Mouse (Mus musculus): ENCODE measurements around the gene Tgfbr2. TPM values are rescaled to one million over a fixed set of nuclear protein-coding genes. Genes with fewer than 3 reads are reported as not detected.

Gene Tgfbr2
- total RNA-seq, 2 experiments from 2014 or later = 10.7 to 11.7 TPM

DNA sequence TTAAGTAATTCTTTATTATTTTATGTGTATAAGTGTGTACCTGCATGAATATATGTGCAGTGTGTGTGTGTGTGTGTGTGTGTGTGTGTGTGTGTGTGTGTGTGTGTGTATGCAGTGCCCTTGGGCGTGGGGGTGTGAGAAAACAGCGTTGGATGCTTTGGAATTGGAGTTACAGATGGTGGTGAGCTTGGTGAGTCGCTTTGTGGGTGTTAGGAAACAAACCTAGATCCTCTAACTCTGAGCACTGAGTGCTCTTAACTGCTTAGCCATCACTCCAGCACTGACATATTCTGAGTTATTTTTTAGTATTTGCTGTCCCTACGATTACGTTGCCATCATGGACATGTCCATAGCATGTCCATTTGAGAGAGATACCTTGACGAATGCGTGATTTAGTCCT, 59.3 kb downstream of the Tgfbr2 start:
- Histone ChIP-seq H3K4me3 (no peak overlapping the region), H3K27ac (0 out of 2 replicates have a peak overlapping the region, but pooled peaks have one; percentile 14)
- TF ChIP-seq CTCF (conservative IDR thresholded peaks at IDR 0.05) = no peak
- no peak for DNase-seq (ENCODE audit: low spot score in 2 of 2)

DNA sequence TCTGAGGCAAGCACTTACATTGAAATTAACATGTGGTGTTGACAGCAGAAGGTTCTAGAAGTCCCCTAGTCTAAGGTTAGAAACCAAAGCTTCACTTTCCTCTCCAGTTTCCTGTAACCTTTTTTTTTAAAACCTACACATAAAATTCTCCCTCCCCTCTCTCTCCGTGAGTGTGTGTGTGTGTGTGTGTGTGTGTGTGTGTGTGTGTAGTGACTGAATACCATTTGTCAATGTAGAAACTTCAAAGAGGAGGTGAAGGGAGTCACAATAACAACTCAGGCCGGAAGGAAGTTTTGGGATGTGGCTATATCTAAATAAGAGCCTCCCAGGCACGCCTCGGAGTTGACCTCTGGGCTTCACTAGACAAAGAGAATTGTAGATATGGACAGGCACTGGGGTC, 60.8 kb downstream of the Tgfbr2 start:
- no peak for DNase-seq (ENCODE audit: low spot score in 2 of 2)
- TF ChIP-seq CTCF (conservative IDR thresholded peaks at IDR 0.05) = no peak
- H3K4me3 ChIP-seq = no peak overlapping the region
- 0 out of 2 replicates have a peak overlapping the region, but pooled peaks have one; percentile 28 for H3K27ac ChIP-seq

DNA sequence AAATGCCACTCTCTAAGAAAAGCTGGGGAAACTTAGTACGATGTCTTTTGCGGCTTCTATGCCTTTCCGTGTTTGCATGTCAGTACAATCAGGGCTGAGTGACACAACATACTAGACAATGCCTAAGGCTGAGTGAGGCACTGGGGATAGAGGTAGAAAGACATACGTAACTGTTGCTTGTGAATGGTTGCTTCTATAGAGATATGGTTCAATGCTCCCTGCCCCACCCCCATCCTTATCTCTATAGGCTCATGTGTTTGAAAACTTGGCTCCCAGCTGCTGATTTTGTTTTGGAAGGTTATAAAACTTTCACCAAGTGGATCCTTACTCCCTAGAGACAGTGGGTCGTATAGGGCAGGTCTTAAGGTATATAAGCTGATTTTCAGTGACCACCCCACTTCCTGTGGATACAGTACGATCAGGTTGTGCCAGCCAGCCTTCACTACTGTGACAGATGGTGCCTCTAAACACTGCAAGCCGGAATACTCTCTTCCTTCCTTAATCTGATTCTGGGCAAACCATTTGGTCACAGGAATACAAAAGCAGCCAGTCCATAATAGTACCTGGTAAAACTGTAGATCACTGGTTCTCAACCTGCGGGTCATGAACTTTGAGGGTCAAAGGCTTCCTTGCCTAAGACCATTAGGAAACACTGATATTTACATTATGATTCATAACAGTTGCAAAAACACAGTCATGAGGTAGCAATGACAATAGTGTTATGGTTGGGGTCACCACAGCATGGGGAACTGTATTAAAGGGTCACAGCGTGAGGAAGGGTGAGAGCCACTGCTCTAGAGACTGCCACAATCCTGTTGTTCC, 63.8 kb downstream of the Tgfbr2 start:
- TF ChIP-seq CTCF (conservative IDR thresholded peaks at IDR 0.05) = no peak
- H3K27ac ChIP-seq = no peak overlapping the region
- H3K4me3 ChIP-seq = no peak overlapping the region
- no peak for DNase-seq (ENCODE audit: low spot score in 2 of 2)

DNA sequence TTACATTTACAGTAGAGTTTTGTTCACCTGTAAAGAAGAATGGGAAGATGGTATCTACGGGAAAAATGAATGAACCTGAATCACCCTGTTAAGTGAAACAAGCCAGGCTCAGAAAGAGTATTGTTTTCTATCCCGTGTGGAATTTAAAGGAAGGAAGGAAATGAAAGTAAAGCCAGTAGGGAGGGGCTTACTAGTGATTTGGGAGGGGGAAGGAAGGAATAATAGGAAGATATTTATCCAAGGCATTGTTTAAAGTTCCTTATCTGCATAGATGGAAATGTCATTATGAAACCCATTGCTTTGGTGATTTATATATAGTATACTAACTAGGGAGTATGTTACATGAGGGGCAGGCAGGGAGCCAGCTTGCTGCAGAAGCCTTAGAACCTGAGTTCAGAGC, 66.4 kb downstream of the Tgfbr2 start:
- no peak for DNase-seq (ENCODE audit: low spot score in 2 of 2)
- TF ChIP-seq CTCF (conservative IDR thresholded peaks at IDR 0.05) = no peak
- Histone ChIP-seq H3K4me3 (no peak overlapping the region), H3K27ac (no peak overlapping the region)

DNA sequence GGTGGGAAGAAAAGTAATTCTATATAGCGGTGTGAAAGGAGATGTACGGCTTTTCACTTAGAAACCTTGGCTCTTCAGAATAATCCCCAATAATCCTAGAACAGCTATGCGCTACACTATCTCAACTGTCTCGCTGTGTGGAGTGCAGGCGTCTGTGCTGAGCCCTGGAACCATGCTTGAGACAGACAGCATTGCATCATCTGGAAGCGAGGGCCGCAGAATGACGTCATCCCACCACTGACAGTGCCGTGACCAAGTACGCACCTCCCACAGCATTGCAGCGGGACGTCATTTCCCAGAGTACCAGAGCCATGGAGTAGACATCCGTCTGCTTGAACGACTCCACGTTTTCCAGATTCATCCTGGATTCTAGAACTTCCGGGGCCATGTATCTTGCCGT, 70.4 kb downstream of the Tgfbr2 start:
- H3K27ac ChIP-seq = no peak overlapping the region

DNA sequence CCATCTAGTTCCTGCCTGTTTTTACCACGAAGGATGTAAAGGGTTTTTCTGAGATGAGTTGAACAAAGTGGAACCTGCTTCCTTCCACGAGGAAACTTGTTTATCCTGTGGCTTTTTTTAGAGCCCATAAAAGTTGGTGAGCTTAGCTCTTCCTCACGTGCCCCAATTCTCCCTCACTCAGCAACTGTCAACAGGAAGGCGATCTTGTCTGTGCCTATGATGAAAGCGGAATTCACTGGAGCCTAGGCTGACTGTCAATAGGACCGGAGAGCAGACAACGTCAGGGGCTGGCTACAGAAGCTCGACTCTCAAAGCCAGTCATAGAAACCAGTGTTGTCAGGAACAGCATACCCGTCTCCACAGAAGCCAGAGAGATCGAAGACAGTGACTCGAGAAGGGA, 73.3 kb downstream of the Tgfbr2 start:
- no peak overlapping the region for H3K27ac ChIP-seq
- TF ChIP-seq CTCF (conservative IDR thresholded peaks at IDR 0.05) = no peak
- H3K4me3 ChIP-seq = no peak overlapping the region
- no peak for DNase-seq (ENCODE audit: low spot score in 2 of 2)

More for the DNA sequence above, 70.4 kb downstream of the Tgfbr2 start:
- no peak overlapping the region for H3K4me3 ChIP-seq
- DNase-seq (ENCODE audit: low spot score in 2 of 2) = no peak
- no peak for TF ChIP-seq CTCF (conservative IDR thresholded peaks at IDR 0.05)

DNA sequence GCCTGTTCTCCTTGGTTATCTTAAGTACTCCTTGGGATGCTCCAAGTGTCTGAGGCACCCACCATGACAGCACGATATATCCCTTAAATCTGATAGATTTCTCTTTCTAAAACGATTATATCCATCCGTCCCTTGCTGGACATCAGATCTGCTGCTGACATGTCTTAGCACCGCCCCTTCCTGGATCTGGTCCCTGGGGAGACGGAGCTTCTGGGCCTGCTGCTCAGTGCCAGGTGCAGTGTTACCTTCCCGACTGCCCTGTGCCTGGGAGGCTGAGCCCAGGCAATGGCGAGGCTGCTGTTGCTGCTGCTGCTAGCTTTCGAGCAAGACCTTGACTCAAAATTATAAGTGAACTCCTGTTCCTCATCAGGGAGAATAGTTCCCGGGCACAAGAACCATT, 75.1 kb downstream of the Tgfbr2 start:
- Histone ChIP-seq H3K27ac (peak overlapping the region; percentile 63; the same call in 1 of the 2 replicates), H3K4me3 (no peak overlapping the region)
- no peak for TF ChIP-seq CTCF (conservative IDR thresholded peaks at IDR 0.05)
- DNase-seq (ENCODE audit: low spot score in 2 of 2) = no peak

DNA sequence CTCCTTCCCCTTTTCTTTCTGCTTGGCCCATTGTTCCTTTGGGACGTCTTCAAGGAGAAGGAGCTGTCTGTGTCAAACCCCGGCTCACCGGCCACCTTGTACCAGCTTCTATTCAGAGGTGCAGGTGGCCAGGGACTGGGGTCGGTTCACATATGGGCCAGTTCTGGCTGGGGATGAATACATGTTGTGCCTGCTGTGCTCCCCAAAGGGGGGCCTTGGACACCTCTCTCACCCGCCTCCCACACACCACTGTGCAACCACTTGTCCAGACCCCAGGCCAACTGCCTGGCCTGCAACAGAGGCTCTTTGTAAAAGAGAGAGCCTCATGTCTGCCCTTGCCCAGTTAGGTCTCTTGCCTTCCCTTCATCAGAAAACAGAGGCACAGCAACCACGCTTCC, 75.6 kb downstream of the Tgfbr2 start:
- no peak for TF ChIP-seq CTCF (conservative IDR thresholded peaks at IDR 0.05)
- Histone ChIP-seq H3K4me3 (no peak overlapping the region), H3K27ac (peak overlapping the region; percentile 63; the same call in 1 of the 2 replicates)
- DNase-seq (ENCODE audit: low spot score in 2 of 2) = no peak

DNA sequence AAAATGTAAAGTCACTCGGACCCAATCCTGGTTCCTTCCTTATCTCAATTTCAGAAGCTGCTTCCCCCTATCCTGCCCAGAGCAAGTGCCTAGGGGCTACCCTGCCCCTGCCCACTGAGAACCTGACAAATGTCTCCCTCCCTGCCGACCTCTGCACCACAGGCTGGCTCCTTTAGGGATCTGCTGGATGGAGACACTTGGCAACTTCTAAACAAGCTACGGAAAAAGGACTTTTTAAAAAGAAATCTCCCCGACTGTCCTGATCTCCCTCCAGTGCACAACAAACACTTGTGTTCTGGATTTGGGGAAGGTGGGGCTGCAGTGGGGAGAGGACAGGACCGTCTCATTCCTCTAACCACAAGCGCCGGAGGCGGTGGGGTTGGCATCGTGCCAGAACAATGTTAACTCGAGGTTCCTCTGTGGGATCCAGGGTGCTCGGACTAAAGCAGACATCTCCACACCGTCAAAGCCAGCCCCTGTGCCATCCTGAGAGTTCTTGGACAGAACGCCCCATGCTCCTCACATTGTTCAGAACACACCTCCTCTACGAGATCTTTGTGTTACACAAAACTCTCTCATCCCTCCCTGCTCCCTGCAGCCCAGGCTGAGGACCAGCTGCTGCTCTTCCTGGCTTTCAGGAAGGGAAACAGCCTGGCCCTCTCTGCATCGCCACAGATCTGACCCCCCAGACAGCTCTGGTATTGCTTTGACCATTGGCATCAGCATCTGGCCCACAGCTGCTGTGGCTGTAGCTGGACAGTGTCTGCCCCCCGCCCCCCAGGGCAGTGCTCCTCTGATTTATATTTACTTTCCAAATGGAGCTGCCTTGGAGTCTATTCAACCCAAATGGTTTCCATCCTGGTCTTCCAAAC, 76.2 kb downstream of the Tgfbr2 start:
- peak overlapping the region; percentile 63; the same call in 1 of the 2 replicates for H3K27ac ChIP-seq
- H3K4me3 ChIP-seq = no peak overlapping the region
- DNase-seq (ENCODE audit: low spot score in 2 of 2) = no peak
- no peak for TF ChIP-seq CTCF (conservative IDR thresholded peaks at IDR 0.05)

DNA sequence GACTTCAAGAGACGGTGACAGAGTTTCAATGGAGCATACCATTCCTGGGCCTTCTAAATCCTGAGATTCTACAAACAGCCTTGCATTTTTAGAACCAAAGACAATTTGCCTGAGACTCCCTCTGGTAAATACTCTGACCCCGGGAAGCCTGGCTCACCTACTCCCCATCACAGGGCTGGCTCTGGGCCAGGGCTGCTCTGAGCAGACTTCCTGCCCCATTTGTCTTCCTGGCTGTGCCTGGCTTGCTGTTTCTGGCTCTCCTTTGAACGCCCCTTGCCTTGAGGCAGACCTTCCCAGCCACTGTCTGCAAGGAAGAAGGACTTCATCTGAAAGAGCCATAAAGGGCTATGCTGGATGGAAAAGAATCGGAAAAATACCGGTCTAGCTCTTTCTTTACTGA, 83.2 kb downstream of the Tgfbr2 start:
- H3K4me3 ChIP-seq = no peak overlapping the region
- peak overlapping the region; percentile 59; the same call in 1 of the 2 replicates for H3K27ac ChIP-seq
- no peak for DNase-seq (ENCODE audit: low spot score in 2 of 2)
- no peak for TF ChIP-seq CTCF (conservative IDR thresholded peaks at IDR 0.05)

DNA sequence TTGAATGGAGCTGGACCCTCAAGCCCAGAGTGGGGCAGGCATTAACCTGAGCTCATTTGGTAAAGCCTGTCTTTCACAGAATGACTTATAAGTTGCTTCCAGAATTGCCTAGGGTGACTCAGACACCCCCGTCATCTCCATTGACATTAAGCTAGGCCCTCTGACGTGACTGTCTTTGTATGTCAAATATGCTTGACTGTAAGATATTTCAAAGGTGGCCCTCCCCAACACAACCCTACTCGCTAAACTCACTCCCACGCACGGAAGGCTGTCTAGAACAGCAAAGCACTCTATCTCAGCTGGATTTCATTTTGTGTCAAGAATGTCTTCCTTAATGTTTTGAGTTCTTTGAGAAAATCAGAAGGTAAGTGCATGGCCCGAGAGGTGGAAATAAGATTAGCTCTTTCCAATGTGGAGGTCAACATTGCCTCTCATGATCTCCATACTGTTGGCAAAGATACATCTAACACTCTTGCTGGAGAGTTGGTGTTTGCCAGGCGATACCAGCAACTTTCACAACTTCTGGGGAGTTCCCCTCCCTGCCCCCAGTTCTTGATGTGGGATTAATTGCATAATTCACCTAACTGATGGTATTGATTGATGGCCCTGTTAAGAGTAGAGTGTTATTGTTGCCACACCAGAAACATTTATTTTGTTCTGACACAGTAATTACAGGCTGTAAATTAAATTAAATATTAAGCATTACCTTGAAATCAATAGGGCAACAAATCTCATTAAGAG, 83.9 kb downstream of the Tgfbr2 start:
- Histone ChIP-seq H3K4me3 (no peak overlapping the region), H3K27ac (no peak overlapping the region)
- no peak for TF ChIP-seq CTCF (conservative IDR thresholded peaks at IDR 0.05)
- no peak for DNase-seq (ENCODE audit: low spot score in 2 of 2)

DNA sequence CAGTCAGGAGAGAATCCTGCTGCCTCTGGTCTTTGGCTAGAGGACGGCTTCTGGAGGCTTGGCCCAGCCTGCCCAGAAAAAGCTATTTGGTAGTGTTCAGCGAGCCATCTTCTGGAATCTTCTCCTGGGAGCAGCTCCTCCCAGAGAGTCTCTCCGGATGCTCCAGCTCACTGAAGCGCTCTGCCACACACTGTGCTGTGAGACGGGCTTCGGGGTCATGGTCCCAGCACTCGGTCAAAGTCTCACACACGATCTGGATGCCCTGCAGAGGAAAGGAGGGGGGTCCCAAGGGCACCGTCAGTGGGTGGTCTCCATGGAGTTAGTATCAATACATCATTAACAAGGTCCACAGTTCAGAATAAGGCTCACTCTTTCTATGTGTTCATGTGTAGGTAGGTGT, 84.9 kb downstream of the Tgfbr2 start:
- no peak for TF ChIP-seq CTCF (conservative IDR thresholded peaks at IDR 0.05)
- Histone ChIP-seq H3K4me3 (no peak overlapping the region), H3K27ac (no peak overlapping the region)
- DNase-seq (ENCODE audit: low spot score in 2 of 2) = no peak

DNA sequence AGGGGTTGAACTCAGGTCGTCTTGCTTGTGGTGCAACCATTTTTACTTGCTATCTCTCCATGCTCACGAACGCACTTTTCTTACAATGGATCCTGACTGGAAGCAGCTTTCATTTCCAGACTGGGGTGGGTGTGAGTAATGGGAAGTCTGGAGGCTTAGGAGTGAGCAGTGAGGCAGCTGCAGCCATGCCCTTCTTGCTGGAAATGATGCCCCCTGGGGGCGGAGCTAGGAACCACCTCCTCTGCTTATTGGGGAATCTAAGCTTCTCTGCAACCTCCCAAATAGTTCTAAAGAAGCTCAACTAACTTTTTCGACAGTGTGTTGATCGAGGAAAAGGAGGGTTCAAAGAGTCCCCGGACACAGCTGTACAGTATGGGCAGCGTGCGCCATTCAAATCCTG, 86.2 kb downstream of the Tgfbr2 start:
- Histone ChIP-seq H3K4me3 (no peak overlapping the region), H3K27ac (peak overlapping the region; percentile 20; the same call in 1 of the 2 replicates)
- peak; percentile 65 for TF ChIP-seq CTCF (conservative IDR thresholded peaks at IDR 0.05)

More for the DNA sequence above, 86.2 kb downstream of the Tgfbr2 start:
- DNase-seq (ENCODE audit: low spot score in 2 of 2) = no peak
